Mouse (Mus musculus): Measurements from ENCODE around the gene Hsfy2. TPM values are rescaled to one million over a fixed set of nuclear protein-coding genes. Genes with fewer than 3 reads are reported as not detected.

Gene Hsfy2
- not detected in 2 replicates for polyA plus RNA-seq (2014; fragmentation: Nextera tagmentation; extraction: Ambion mirVana)

GRCm38 (mm10) chr1:56637335-56637734, at the start of gene Hsfy2:
Gene Hsfy2 (minus strand): TSS chr1:56637435.
- Histone ChIP-seq H3K4me1 (ENCODE audit: control insufficient read depth, insufficient read depth, low read length) (no peaks in the 10 kb centered on the region), H3K9ac (ENCODE audit: low read length) (no peak within 1 kb of the TSS), H3K36me3 (ENCODE audit: control insufficient read depth, insufficient read depth, low read length) (no peaks in the 10 kb centered on the region), H3K27me3 (ENCODE audit: control insufficient read depth, insufficient read depth, low read length) (no peaks in the 10 kb centered on the region), H3K4me2 (no peak within 1 kb of the TSS), H3K9me3 (ENCODE audit: control insufficient read depth, low read length) (no peaks in the 10 kb centered on the region), H3K4me3 (ENCODE audit: low read depth, low read length) (no peak within 1 kb of the TSS), H3K27ac (ENCODE audit: low read depth, low read length) (no peak within 1 kb of the TSS)
- WGBS: 77% methylated on average over 2 of the region's 2 CpGs
- no peak for ATAC-seq (ENCODE audit: low FRiP score)
- no peak for DNase-seq (ENCODE audit: low spot score, missing footprints)

- H3K4me3 ChIP-seq (ENCODE audit: low read depth, low read length): no peak overlapping the region
- H3K27me3 ChIP-seq (ENCODE audit: control insufficient read depth, insufficient read depth, low read length): no peaks in the 10 kb centered on the region
- 88% methylated on average over 1 of the region's 1 CpGs for WGBS
- DNase-seq (ENCODE audit: low spot score, missing footprints) (no peak), ATAC-seq (ENCODE audit: low FRiP score) (no peak)
- H3K9me3 ChIP-seq (ENCODE audit: control insufficient read depth, low read length): no peaks in the 10 kb centered on the region
- no peak overlapping the region for H3K4me2 ChIP-seq
- no peaks in the 10 kb centered on the region for H3K36me3 ChIP-seq (ENCODE audit: control insufficient read depth, insufficient read depth, low read length)
- no peaks in the 10 kb centered on the region for H3K4me1 ChIP-seq (ENCODE audit: control insufficient read depth, insufficient read depth, low read length)
- no peak overlapping the region for H3K27ac ChIP-seq (ENCODE audit: low read depth, low read length)
- no peak overlapping the region for H3K9ac ChIP-seq (ENCODE audit: low read length)
These were observed 47.9 kb upstream of the Hsfy2 start for GRCm38 (mm10) chr1:56685053-56685557.

- Histone ChIP-seq H3K9ac (ENCODE audit: low read length) (no peak overlapping the region), H3K4me1 (ENCODE audit: control insufficient read depth, insufficient read depth, low read length) (no peaks in the 10 kb centered on the region), H3K4me2 (no peak overlapping the region), H3K27me3 (ENCODE audit: control insufficient read depth, insufficient read depth, low read length) (no peaks in the 10 kb centered on the region), H3K36me3 (ENCODE audit: control insufficient read depth, insufficient read depth, low read length) (no peaks in the 10 kb centered on the region), H3K9me3 (ENCODE audit: control insufficient read depth, low read length) (no peaks in the 10 kb centered on the region), H3K4me3 (ENCODE audit: low read depth, low read length) (no peak overlapping the region), H3K27ac (ENCODE audit: low read depth, low read length) (no peak overlapping the region)
- ATAC-seq (ENCODE audit: low FRiP score) (no peak), DNase-seq (ENCODE audit: low spot score, missing footprints) (no peak)
These were observed 47.3 kb upstream of the Hsfy2 start for GRCm38 (mm10) chr1:56684512-56684911.

- H3K9me3 ChIP-seq (ENCODE audit: control insufficient read depth, low read length): no peaks in the 10 kb centered on the region
- H3K27me3 ChIP-seq (ENCODE audit: control insufficient read depth, insufficient read depth, low read length): no peaks in the 10 kb centered on the region
- no peak overlapping the region for H3K27ac ChIP-seq (ENCODE audit: low read depth, low read length)
- no peak overlapping the region for H3K4me2 ChIP-seq
- no peaks in the 10 kb centered on the region for H3K36me3 ChIP-seq (ENCODE audit: control insufficient read depth, insufficient read depth, low read length)
- no peak for ATAC-seq (ENCODE audit: low FRiP score)
- no peak overlapping the region for H3K4me3 ChIP-seq (ENCODE audit: low read depth, low read length)
- no peaks in the 10 kb centered on the region for H3K4me1 ChIP-seq (ENCODE audit: control insufficient read depth, insufficient read depth, low read length)
- 88% methylated on average over 2 of the region's 2 CpGs for WGBS
- no peak overlapping the region for H3K9ac ChIP-seq (ENCODE audit: low read length)
- DNase-seq (ENCODE audit: low spot score, missing footprints): no peak
These were observed 44.0 kb upstream of the Hsfy2 start for GRCm38 (mm10) chr1:56681258-56681657.

GRCm38 (mm10) chr1:56675253-56675652, 38.0 kb upstream of the Hsfy2 start:
- no peaks in the 10 kb centered on the region for H3K27me3 ChIP-seq (ENCODE audit: control insufficient read depth, insufficient read depth, low read length)
- H3K4me1 ChIP-seq (ENCODE audit: control insufficient read depth, insufficient read depth, low read length): no peaks in the 10 kb centered on the region
- DNase-seq (ENCODE audit: low spot score, missing footprints): peak; percentile 59
- H3K4me2 ChIP-seq: no peak overlapping the region
- no peak overlapping the region for H3K27ac ChIP-seq (ENCODE audit: low read depth, low read length)
- no peak overlapping the region for H3K9ac ChIP-seq (ENCODE audit: low read length)
- no peak for ATAC-seq (ENCODE audit: low FRiP score)
- H3K9me3 ChIP-seq (ENCODE audit: control insufficient read depth, low read length): no peaks in the 10 kb centered on the region
- whole genome bisulfite sequencing: 53% methylated on average over 2 of the region's 2 CpGs
- no peak overlapping the region for H3K4me3 ChIP-seq (ENCODE audit: low read depth, low read length)
- no peaks in the 10 kb centered on the region for H3K36me3 ChIP-seq (ENCODE audit: control insufficient read depth, insufficient read depth, low read length)

- Histone ChIP-seq H3K4me1 (ENCODE audit: control insufficient read depth, insufficient read depth, low read length) (no peaks in the 10 kb centered on the region), H3K9ac (ENCODE audit: low read length) (no peak overlapping the region), H3K27ac (ENCODE audit: low read depth, low read length) (no peak overlapping the region), H3K4me3 (ENCODE audit: low read depth, low read length) (no peak overlapping the region), H3K9me3 (ENCODE audit: control insufficient read depth, low read length) (no peaks in the 10 kb centered on the region), H3K4me2 (no peak overlapping the region), H3K27me3 (ENCODE audit: control insufficient read depth, insufficient read depth, low read length) (no peaks in the 10 kb centered on the region), H3K36me3 (ENCODE audit: control insufficient read depth, insufficient read depth, low read length) (no peaks in the 10 kb centered on the region)
- 87% methylated on average over 3 of the region's 3 CpGs for WGBS
- DNase-seq (ENCODE audit: low spot score, missing footprints) (no peak), ATAC-seq (ENCODE audit: low FRiP score) (no peak)
These were observed 37.4 kb upstream of the Hsfy2 start for GRCm38 (mm10) chr1:56674601-56675000.

GRCm38 (mm10) chr1:56671241-56671945, 34.2 kb upstream of the Hsfy2 start:
- H3K4me3 ChIP-seq (ENCODE audit: low read depth, low read length): no peak overlapping the region
- no peaks in the 10 kb centered on the region for H3K27me3 ChIP-seq (ENCODE audit: control insufficient read depth, insufficient read depth, low read length)
- no peak for ATAC-seq (ENCODE audit: low FRiP score)
- 46% methylated on average over 8 of the region's 8 CpGs for WGBS
- H3K4me1 ChIP-seq (ENCODE audit: control insufficient read depth, insufficient read depth, low read length): no peaks in the 10 kb centered on the region
- no peak overlapping the region for H3K4me2 ChIP-seq
- no peak for DNase-seq (ENCODE audit: low spot score, missing footprints)
- H3K27ac ChIP-seq (ENCODE audit: low read depth, low read length): no peak overlapping the region
- H3K9me3 ChIP-seq (ENCODE audit: control insufficient read depth, low read length): no peaks in the 10 kb centered on the region
- H3K36me3 ChIP-seq (ENCODE audit: control insufficient read depth, insufficient read depth, low read length): no peaks in the 10 kb centered on the region
- no peak overlapping the region for H3K9ac ChIP-seq (ENCODE audit: low read length)

GRCm38 (mm10) chr1:56670509-56670908, 33.3 kb upstream of the Hsfy2 start:
- no peak overlapping the region for H3K4me2 ChIP-seq
- no peak for ATAC-seq (ENCODE audit: low FRiP score)
- no peaks in the 10 kb centered on the region for H3K4me1 ChIP-seq (ENCODE audit: control insufficient read depth, insufficient read depth, low read length)
- no peaks in the 10 kb centered on the region for H3K27me3 ChIP-seq (ENCODE audit: control insufficient read depth, insufficient read depth, low read length)
- 73% methylated on average over 5 of the region's 5 CpGs for WGBS
- no peak for DNase-seq (ENCODE audit: low spot score, missing footprints)
- no peak overlapping the region for H3K27ac ChIP-seq (ENCODE audit: low read depth, low read length)
- H3K36me3 ChIP-seq (ENCODE audit: control insufficient read depth, insufficient read depth, low read length): no peaks in the 10 kb centered on the region
- H3K9me3 ChIP-seq (ENCODE audit: control insufficient read depth, low read length): no peaks in the 10 kb centered on the region
- no peak overlapping the region for H3K9ac ChIP-seq (ENCODE audit: low read length)
- H3K4me3 ChIP-seq (ENCODE audit: low read depth, low read length): no peak overlapping the region

- Histone ChIP-seq H3K27me3 (ENCODE audit: control insufficient read depth, insufficient read depth, low read length) (no peaks in the 10 kb centered on the region), H3K9ac (ENCODE audit: low read length) (no peak overlapping the region), H3K4me3 (ENCODE audit: low read depth, low read length) (no peak overlapping the region), H3K4me2 (no peak overlapping the region), H3K36me3 (ENCODE audit: control insufficient read depth, insufficient read depth, low read length) (no peaks in the 10 kb centered on the region), H3K27ac (ENCODE audit: low read depth, low read length) (no peak overlapping the region), H3K9me3 (ENCODE audit: control insufficient read depth, low read length) (no peaks in the 10 kb centered on the region), H3K4me1 (ENCODE audit: control insufficient read depth, insufficient read depth, low read length) (no peaks in the 10 kb centered on the region)
- WGBS: 86% methylated on average over 3 of the region's 3 CpGs
- DNase-seq (ENCODE audit: low spot score, missing footprints) (no peak), ATAC-seq (ENCODE audit: low FRiP score) (no peak)
These were observed 27.4 kb upstream of the Hsfy2 start for GRCm38 (mm10) chr1:56664606-56665005.

Data from midbrain, embryonic 11.5 days (tissue).